Mouse (Mus musculus) heart, adult 2 months (tissue): Measurements from ENCODE around the gene Ano8. TPM values are rescaled to one million over a fixed set of nuclear protein-coding genes. Genes with fewer than 3 reads are reported as not detected.

Experiments
- DNase-seq, 2 experiments: peaks; one replicate each; pipeline ENCODE4 v3.0.0; 2021
- H3K27ac ChIP-seq: fragments of 200-600 bp; 2 replicates; pipeline ENCODE4 v1.8.1; 2022
- H3K27me3 ChIP-seq: fragments of 200-500 bp; 2 replicates; pipeline ENCODE4 v1.6.1; 2012; ENCODE audit warnings: mild to moderate bottlenecking, low read length, inconsistent platforms, mixed read lengths; ENCODE audit not compliant: control insufficient read depth, insufficient read depth
- H3K36me3 ChIP-seq: fragments of 200-500 bp; 2 replicates; pipeline ENCODE4 v1.6.1; 2012; ENCODE audit warnings: low read length, inconsistent platforms; ENCODE audit not compliant: control insufficient read depth, insufficient read depth
- H3K4me1 ChIP-seq: fragments of 200-500 bp; 2 replicates; pipeline ENCODE4 v1.6.1; 2011; ENCODE audit warnings: low read length; ENCODE audit not compliant: control insufficient read depth, insufficient read depth
- H3K4me3 ChIP-seq: fragments of 200-600 bp; 2 replicates; pipeline ENCODE4 v1.8.1; 2022
- H3K79me2 ChIP-seq: fragments of 200-500 bp; replicated peaks from 2 replicates; pipeline ENCODE4 v1.6.1; 2012; ENCODE audit warnings: mild to moderate bottlenecking, inconsistent platforms, low read length, moderate library complexity, mixed read lengths; ENCODE audit not compliant: control insufficient read depth, insufficient read depth
- H3K9ac ChIP-seq: fragments of 200-500 bp; 2 replicates; pipeline ENCODE4 v1.6.1; 2012; ENCODE audit warnings: low read depth, mild to moderate bottlenecking, control low read depth, inconsistent platforms, low read length, mixed read lengths
- CTCF ChIP-seq: fragments of 200-600 bp; IDR thresholded peaks from 2 replicates; pipeline ENCODE4 v1.8.1; 2022; ENCODE audit warnings: antibody characterized with exemption, mild to moderate bottlenecking, moderate library complexity
- EP300 ChIP-seq: fragments of 200-500 bp; IDR thresholded peaks from 2 replicates; pipeline ENCODE4 v1.6.1; 2011; ENCODE audit warnings: low read depth, low read length, control low read depth; ENCODE audit not compliant: insufficient read depth
- POLR2A ChIP-seq: fragments of 200-500 bp; IDR thresholded peaks from 2 replicates; pipeline ENCODE4 v1.6.1; 2011; ENCODE audit warnings: mild to moderate bottlenecking, low read depth, low read length, control low read depth; ENCODE audit not compliant: insufficient read depth
- WGBS: fragments of 180-500 bp; shearing (Covaris S2); methylation state at CpG from one replicate; pipeline ENCODE4 v1.1.7; 2018; 5-methylcytosine and 5-hydroxymethylcytosine counted together
- intact Hi-C: fragments of 180-260 bp; cut with DNase I; formaldehyde crosslinking; loops from one replicate; pipeline ENCODE4 v1.15.1; 2025
- polyA plus RNA-seq: library from polyadenylated mRNA; depleted of rRNA; stranded (reverse); fragments of >200 nt; gene quantifications from 2 replicates; pipeline ENCODE4 v1.2.3, GENCODE M21; 2012
- total RNA-seq, 2 experiments: library from RNA; stranded (reverse); gene quantifications; 2 replicates each; pipeline ENCODE4 v1.2.3; 2021

Gene Ano8
- total and polyA plus RNA-seq, 3 experiments, result 15.3 to 16.3 (median 15.6) TPM

DNA sequence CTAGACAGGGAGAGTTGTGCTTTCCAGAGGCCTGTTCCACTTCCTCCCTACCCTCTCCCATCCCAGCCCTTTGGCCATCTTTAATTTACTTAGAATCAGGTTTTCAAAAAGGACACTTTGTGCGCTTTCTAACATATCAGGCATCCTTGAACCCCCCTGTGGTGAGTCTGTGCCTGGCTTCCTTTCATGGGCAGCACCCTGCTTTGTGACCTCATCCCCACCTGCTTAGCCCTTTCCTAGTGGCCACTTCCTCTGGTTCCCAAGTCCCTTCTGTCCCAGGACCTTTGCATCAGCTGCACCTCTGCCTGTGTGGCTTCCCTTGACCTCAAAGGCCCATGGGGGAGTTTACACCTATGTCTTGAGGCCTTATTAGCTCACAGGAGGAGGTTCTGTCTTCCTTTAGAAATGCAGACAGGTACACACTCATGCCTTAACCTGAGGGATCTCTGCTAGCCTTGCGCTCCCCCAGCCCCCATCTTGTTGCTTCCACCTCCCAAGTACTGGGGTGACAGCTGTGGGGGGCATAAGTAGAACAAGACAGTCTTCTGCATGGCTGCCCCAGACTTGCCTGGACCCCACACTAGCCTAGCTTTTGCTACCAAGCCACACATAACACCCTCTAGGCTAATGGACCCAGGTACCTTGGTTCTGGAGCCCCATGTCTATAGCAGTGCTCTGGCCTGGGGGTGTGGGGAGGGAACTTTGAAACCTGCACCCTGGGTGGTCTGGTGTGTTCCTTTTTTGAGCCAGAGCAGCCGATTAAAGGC lies 15.4 kb downstream of the Ano8 start:
- no peaks in the 10 kb centered on the region for H3K36me3 ChIP-seq

DNA sequence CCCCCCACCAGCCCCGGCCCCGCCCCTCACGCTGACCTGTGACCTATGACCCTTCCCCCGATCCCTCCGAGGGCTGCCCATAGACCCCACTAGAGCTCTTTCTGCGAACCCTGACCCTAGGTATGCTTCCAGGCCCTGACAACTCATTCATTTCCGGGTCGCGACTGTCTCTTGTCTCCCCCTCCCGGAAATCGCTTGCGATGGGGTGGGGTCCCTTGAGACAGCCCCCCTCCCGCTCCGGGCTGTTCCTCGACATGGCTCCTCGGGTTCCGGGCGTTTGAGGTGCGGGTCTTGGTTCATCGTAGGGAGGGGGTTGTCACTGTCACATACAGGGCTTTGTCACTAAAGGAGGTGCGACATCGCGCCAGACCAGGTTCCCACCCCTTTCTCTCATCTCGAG lies 16.4 kb downstream of the Ano8 start:
- Histone ChIP-seq H3K79me2 (peaks cover 3% of the 10 kb centered on the region; the same call in 1 of the 2 replicates), H3K27me3 (no peaks in the 10 kb centered on the region), H3K27ac (peak overlapping the region; percentile 87), H3K4me1 (peaks cover 7% of the 10 kb centered on the region), H3K4me3 (peak overlapping the region; percentile 79), H3K9ac (peak overlapping the region; percentile 89), H3K36me3 (no peaks in the 10 kb centered on the region)
- under 1% methylated on average over 24 of the region's 24 CpGs for WGBS
- intact Hi-C loops, result no loop called here
- peak in 1 of 2 experiments; percentile 61 for DNase-seq
- no peak for TF ChIP-seq CTCF
- TF ChIP-seq EP300, result no peak
- TF ChIP-seq POLR2A, result no peak

More for the DNA sequence above, 15.4 kb downstream of the Ano8 start:
- Histone ChIP-seq H3K79me2 (peaks cover 3% of the 10 kb centered on the region; the same call in 1 of the 2 replicates), H3K9ac (peak overlapping the region; percentile 89; the same call in 1 of the 2 replicates), H3K27me3 (no peaks in the 10 kb centered on the region), H3K27ac (no peak overlapping the region), H3K4me1 (peaks cover 7% of the 10 kb centered on the region), H3K4me3 (peak overlapping the region; percentile 79; the same call in 1 of the 2 replicates)
- intact Hi-C loops, result no loop called here
- TF ChIP-seq POLR2A (no peak), CTCF (no peak), EP300 (no peak)
- 85% methylated on average over 3 of the region's 3 CpGs for WGBS
- no peak for DNase-seq

DNA sequence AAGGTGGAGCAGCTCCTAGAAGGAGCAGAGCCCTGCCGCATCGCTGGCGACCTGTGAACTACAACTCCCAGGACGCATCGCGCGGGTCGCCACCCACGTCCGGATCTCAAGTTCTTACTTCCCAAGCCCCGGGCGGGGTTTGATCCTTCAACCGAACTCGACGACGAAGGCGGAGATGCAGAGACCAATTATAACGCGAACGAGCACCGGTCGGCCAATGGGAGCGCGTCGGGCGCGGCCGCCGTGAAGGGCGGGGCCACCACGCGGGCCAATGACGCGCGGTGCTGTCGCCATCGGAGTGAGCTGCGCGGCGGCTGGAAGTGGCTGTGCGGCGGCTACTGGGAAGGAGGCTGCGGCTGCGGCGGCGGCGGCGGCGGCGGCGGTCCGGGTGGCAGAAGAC lies 16.8 kb downstream of the Ano8 start, which contains the start of gene Dda1:
Gene Dda1, plus strand, starts transcription at position 284 of the 400 bp plus-strand sequence.
- Histone ChIP-seq H3K9ac (peak within 1 kb of the TSS; percentile 89), H3K4me3 (peak within 1 kb of the TSS; percentile 79), H3K79me2 (peaks cover 3% of the 10 kb centered on the region; the same call in 1 of the 2 replicates), H3K36me3 (no peaks in the 10 kb centered on the region), H3K27ac (peak within 1 kb of the TSS; percentile 87), H3K4me1 (peaks cover 8% of the 10 kb centered on the region), H3K27me3 (no peaks in the 10 kb centered on the region)
- peak; percentile 54; the same call in 1 of the 2 replicates for TF ChIP-seq POLR2A
- no peak for TF ChIP-seq EP300
- TF ChIP-seq CTCF, result no peak
- under 1% methylated on average over 43 of the region's 52 CpGs for WGBS
- intact Hi-C loops, result no loop called here
- peak; percentile 94 to 99 for DNase-seq

DNA sequence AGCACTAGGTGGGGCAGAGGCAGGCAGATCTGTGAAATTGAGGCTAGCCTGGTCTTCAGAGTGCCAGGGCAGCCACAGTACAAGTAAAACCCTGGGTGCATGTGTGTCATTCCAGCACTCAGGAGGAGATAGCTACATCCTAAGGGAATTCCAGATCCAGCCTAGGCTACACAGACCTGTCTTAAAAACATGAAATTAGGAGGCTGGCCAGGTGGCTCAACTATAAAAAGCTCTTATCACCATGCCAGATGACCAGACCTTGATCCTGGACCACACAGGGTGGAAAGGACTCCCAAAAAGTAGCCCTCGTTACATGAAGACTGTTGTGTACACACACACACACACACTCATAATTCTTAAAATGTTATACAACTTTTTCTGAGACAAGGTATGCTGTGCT lies 17.8 kb downstream of the Ano8 start:
- WGBS, result 86% methylated on average over 1 of the region's 1 CpGs
- DNase-seq, result no peak
- Histone ChIP-seq H3K9ac (no peak overlapping the region), H3K4me1 (peaks cover 11% of the 10 kb centered on the region), H3K79me2 (peaks cover 3% of the 10 kb centered on the region; the same call in 1 of the 2 replicates), H3K36me3 (no peaks in the 10 kb centered on the region), H3K27ac (no peak overlapping the region), H3K27me3 (no peaks in the 10 kb centered on the region), H3K4me3 (no peak overlapping the region)
- TF ChIP-seq POLR2A (no peak), CTCF (no peak), EP300 (no peak)
- intact Hi-C loops, result no loop called here

DNA sequence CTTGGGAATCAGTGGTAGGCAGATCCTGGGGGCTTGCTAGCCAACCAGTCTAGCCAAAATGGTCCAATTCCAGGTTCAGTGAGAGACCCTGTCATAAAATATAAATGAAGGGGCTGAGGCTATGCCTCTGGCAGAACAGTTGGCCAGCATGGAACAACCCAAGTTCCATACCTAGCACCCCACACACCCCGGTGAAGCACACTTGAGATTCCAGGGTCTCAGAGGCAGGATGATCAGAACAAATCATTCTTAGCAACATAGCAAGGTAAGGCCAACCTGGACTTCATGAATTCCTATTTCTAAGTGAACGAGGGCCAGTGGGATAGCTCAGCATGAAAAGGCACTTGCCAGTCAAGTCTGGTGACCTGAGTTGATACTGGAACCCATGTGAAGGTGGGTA lies 18.6 kb downstream of the Ano8 start:
- intact Hi-C loops, result no loop called here

DNA sequence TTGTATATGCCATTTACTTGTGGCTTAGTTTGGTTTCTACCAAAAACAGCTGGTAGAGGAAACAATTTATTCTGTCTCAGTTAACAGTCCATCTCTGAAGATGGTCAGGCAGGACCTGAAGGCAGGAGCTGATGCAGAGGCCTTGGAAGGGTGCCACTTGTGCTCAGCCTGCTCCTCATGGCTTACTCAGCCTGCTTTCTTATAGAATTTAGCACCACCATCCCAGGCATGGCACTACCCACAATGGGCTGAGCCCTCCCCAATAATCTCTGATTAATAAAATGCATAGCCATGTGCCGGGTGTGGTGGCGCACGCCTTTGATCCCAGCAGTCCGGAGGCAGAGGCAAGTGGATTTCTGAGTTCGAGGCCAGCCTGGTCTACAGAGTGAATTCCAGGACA lies 19.6 kb downstream of the Ano8 start:
- no peak overlapping the region for H3K27ac ChIP-seq
- no peaks in the 10 kb centered on the region for H3K27me3 ChIP-seq
- no peak overlapping the region for H3K4me3 ChIP-seq
- H3K9ac ChIP-seq, result no peak overlapping the region
- H3K4me1 ChIP-seq, result peaks cover 15% of the 10 kb centered on the region
- DNase-seq, result no peak
- TF ChIP-seq CTCF, result no peak
- TF ChIP-seq EP300, result no peak
- TF ChIP-seq POLR2A, result no peak
- peaks cover 3% of the 10 kb centered on the region; the same call in 1 of the 2 replicates for H3K79me2 ChIP-seq
- intact Hi-C loops, result no loop called here
- over 99% methylated on average over 5 of the region's 5 CpGs for WGBS
- H3K36me3 ChIP-seq, result no peaks in the 10 kb centered on the region

More for the DNA sequence above, 18.6 kb downstream of the Ano8 start:
- Histone ChIP-seq H3K79me2 (peaks cover 3% of the 10 kb centered on the region; the same call in 1 of the 2 replicates), H3K9ac (no peak overlapping the region), H3K36me3 (no peaks in the 10 kb centered on the region), H3K27ac (no peak overlapping the region), H3K27me3 (no peaks in the 10 kb centered on the region), H3K4me3 (no peak overlapping the region), H3K4me1 (peaks cover 15% of the 10 kb centered on the region)
- WGBS, result 86% methylated on average over 2 of the region's 2 CpGs
- no peak for DNase-seq
- TF ChIP-seq POLR2A, result no peak
- no peak for TF ChIP-seq CTCF
- TF ChIP-seq EP300, result no peak
